Mouse (Mus musculus) cerebellum, adult 2 months (tissue): ENCODE data around the gene Rora.

Experiments used
- CTCF ChIP-seq: fragments of 200-500 bp; IDR thresholded peaks from 2 replicates; pipeline ENCODE4 v1.5.1; 2011; ENCODE audit warnings: low read depth, mild to moderate bottlenecking, control low read depth, low read length, moderate library complexity, borderline replicate concordance; ENCODE audit not compliant: insufficient read depth
- POLR2A ChIP-seq: fragments of 200-500 bp; IDR thresholded peaks from 2 replicates; pipeline ENCODE4 v1.6.1; 2011; ENCODE audit warnings: low read length, control low read depth, borderline replicate concordance; ENCODE audit not compliant: insufficient read depth

- no peak for TF ChIP-seq CTCF
- no peak for TF ChIP-seq POLR2A
These were observed 523.4 kb downstream of the Rora start for GRCm38 (mm10) chr9:69176988-69177387.
